Mouse (Mus musculus) MEL (cell line): Measurements from ENCODE around the gene Mccc1.

Experiments
- CTCF ChIP-seq, 3 experiments: IDR thresholded peaks in 2 of 3; conservative IDR thresholded peaks in 1 of 3; 2 replicates each; pipeline ENCODE4 v1.5.1; 2011 to 2012; ENCODE audit warnings: low read length in 3 of 3, low read depth in 2 of 3, mild to moderate bottlenecking in 2 of 3, improper control_type of control experiment in 1 of 3, inconsistent platforms in 1 of 3, mixed read lengths in 1 of 3, moderate library complexity in 1 of 3; ENCODE audit not compliant: control insufficient read depth in 1 of 3, insufficient read depth in 1 of 3, poor library complexity in 1 of 3, severe bottlenecking in 1 of 3
- MAX ChIP-seq: IDR thresholded peaks from 2 replicates; pipeline ENCODE4 v1.6.1; 2011; ENCODE audit warnings: low read length, improper control_type of control experiment
- MAZ ChIP-seq: IDR thresholded peaks from 2 replicates; pipeline ENCODE4 v1.6.1; 2012; ENCODE audit warnings: low read depth, mild to moderate bottlenecking, inconsistent platforms, low read length, improper control_type of control experiment
- MEF2A ChIP-seq: IDR thresholded peaks from 2 replicates; pipeline ENCODE4 v1.6.1; 2014; ENCODE audit warnings: low read depth, mild to moderate bottlenecking, inconsistent platforms, low read length, improper control_type of control experiment; ENCODE audit not compliant: poor library complexity, insufficient replicate concordance, severe bottlenecking; ENCODE audit errors: extremely low read depth
- MXI1 ChIP-seq: IDR thresholded peaks from 2 replicates; pipeline ENCODE4 v1.6.1; 2011; ENCODE audit warnings: mild to moderate bottlenecking, low read depth, low read length, improper control_type of control experiment
- NELFE ChIP-seq: IDR thresholded peaks from 2 replicates; pipeline ENCODE4 v1.6.1; 2011; ENCODE audit warnings: low read depth, low read length, improper control_type of control experiment
- POLR2A ChIP-seq, 2 experiments: IDR thresholded peaks; 2 replicates each; pipeline ENCODE4 v1.6.1; 2011 to 2012; ENCODE audit warnings: low read length in 2 of 2, mild to moderate bottlenecking in 2 of 2, control low read depth in 1 of 2, improper control_type of control experiment in 1 of 2, low read depth in 1 of 2, moderate library complexity in 1 of 2; ENCODE audit not compliant: control insufficient read depth in 1 of 2, insufficient read depth in 1 of 2, poor library complexity in 1 of 2
- RCOR1 ChIP-seq: IDR thresholded peaks from 2 replicates; pipeline ENCODE4 v1.6.1; 2012; ENCODE audit warnings: low read depth, mild to moderate bottlenecking, inconsistent platforms, low read length, improper control_type of control experiment
- SMC3 ChIP-seq: IDR thresholded peaks from 2 replicates; pipeline ENCODE4 v1.6.1; 2011; ENCODE audit warnings: low read depth, low read length, improper control_type of control experiment
- ZKSCAN1 ChIP-seq: IDR thresholded peaks from 2 replicates; pipeline ENCODE4 v1.6.1; 2012; ENCODE audit warnings: low read depth, mild to moderate bottlenecking, inconsistent platforms, low read length, improper control_type of control experiment, moderate library complexity
- ZNF384 ChIP-seq: IDR thresholded peaks from 2 replicates; pipeline ENCODE4 v1.6.1; 2012; ENCODE audit warnings: low read depth, mild to moderate bottlenecking, inconsistent platforms, low read length, improper control_type of control experiment

DNA sequence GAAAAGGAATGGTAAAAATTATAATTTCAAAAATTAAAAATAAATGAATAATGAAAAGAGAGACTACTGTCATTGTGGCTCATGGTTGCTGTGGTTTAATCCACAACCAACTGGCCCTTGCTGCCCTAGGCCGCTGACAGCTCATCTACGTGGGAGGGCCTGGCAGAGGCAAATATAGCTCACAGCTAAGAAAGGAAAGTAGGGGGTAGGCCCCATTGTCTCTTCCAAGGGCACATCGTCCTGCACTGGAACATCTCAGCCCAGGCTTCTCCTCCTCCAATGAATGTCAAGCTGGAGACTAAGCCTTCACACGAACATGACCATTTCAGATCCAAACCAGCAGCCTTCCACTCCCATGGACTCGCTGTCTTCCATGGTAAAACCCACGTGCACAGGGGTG lies 14.2 kb downstream of the Mccc1 start:
- TF ChIP-seq CTCF (IDR thresholded peaks at IDR 0.05 in 2 of 3, conservative IDR thresholded peaks at IDR 0.05 in 1 of 3; ENCODE audit: control insufficient read depth in 1 of 3, insufficient read depth in 1 of 3, low read depth in 2 of 3, low read length in 3 of 3, poor library complexity in 1 of 3, severe bottlenecking in 1 of 3): no peak
- no peak for TF ChIP-seq MAX
- no peak for TF ChIP-seq ZKSCAN1
- no peak for TF ChIP-seq MXI1
- no peak for TF ChIP-seq NELFE
- TF ChIP-seq RCOR1: no peak
- TF ChIP-seq SMC3: no peak
- TF ChIP-seq MEF2A: no peak
- TF ChIP-seq ZNF384: no peak
- no peak for TF ChIP-seq MAZ
- no peak for TF ChIP-seq POLR2A (IDR thresholded peaks at IDR 0.05; ENCODE audit: control insufficient read depth in 1 of 2, insufficient read depth in 1 of 2, low read depth in 1 of 2, low read length in 2 of 2, poor library complexity in 1 of 2)
